Mouse (Mus musculus) right cerebral cortex, postnatal 10 days (tissue): ENCODE results near the gene Tubb4a.
"Not testable (repeated sequence)": the region's sequence is repeated elsewhere in the genome, so short reads cannot be mapped to it uniquely, and the experiment has no call there.

Source experiments
- DNase-seq, 2 experiments: peaks; one replicate each; pipeline ENCODE4 v3.0.0; 2021; ENCODE audit warnings: low spot score in 2 of 2

Tubb4a gene

GRCm38 (mm10) chr17:57058891-57059485, 28.6 kb downstream of the Tubb4a start, which contains the start of gene Crb3:
Gene Crb3, plus strand, starts transcription at chr17:57059105.
- DNase-seq, result peak; percentile 64 to 65

DNA sequence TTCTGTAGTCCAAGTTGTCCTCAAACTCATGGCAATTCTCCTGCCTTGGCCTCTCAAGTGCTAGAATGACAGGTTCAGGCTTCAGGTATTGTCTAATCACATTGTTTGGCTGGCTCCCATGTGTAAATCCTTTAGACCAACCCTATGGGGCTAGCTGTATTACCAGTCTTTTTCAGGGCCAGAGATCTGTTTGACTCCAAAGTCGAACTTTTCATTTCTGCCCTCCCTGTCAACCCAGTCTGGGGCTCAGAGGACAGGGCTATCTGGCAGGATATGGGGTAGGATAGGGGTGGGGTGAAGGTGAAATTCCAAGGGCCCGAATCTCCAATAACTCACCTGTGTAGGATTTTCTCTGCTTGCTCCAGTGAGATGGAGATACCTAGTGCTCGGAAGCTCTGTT, 31.3 kb downstream of the Tubb4a start:
- DNase-seq, result no peak

- DNase-seq, result not testable (repeated sequence)
These were observed 35.9 kb downstream of the Tubb4a start for GRCm38 (mm10) chr17:57051679-57052078.

GRCm38 (mm10) chr17:57048816-57049215, 38.8 kb downstream of the Tubb4a start:
- DNase-seq, result no peak

GRCm38 (mm10) chr17:57047406-57047805, 40.2 kb downstream of the Tubb4a start:
- DNase-seq, result no peak

- DNase-seq, result no peak
These were observed 46.0 kb downstream of the Tubb4a start, which contains the start of gene Slc25a41 for GRCm38 (mm10) chr17:57041554-57041953. Gene Slc25a41, minus strand, starts transcription at chr17:57041654.

DNA sequence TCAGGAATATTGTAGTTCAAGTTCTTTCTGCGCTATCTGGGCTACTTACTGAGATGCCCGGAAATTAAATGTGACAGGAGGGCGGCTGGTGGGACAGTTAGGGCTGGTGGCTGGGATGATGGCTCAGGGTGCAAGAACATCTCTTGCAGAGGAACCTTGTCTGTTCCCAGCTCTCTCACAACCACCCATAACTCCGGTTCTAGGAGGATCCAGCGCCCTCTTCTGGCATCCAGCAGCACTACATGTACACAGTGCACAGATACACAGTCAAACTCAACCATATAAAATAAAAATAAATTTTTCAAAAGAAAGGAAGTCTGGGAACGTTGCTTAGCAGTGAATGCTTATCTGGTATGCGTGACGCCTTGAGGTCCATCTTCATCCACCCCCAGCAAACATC, 48.6 kb downstream of the Tubb4a start:
- no peak for DNase-seq

- peak in 1 of 2 experiments; percentile 61 for DNase-seq
These were observed 54.7 kb downstream of the Tubb4a start for GRCm38 (mm10) chr17:57032854-57033253.

GRCm38 (mm10) chr17:57031661-57032420, 55.7 kb downstream of the Tubb4a start:
- peak; percentile 100 for DNase-seq

- DNase-seq, result peak; percentile 65 to 67
These were observed 56.5 kb downstream of the Tubb4a start, which contains the start of gene Khsrp for GRCm38 (mm10) chr17:57030931-57031660. Gene Khsrp, minus strand, starts transcription at chr17:57031522.
